Mouse (Mus musculus): Measurements from ENCODE around the gene Rnd2.
"Not testable (repeated sequence)": the region's sequence is repeated elsewhere in the genome, so short reads cannot be mapped to it uniquely, and the experiment has no call there.

Gene Rnd2

DNA sequence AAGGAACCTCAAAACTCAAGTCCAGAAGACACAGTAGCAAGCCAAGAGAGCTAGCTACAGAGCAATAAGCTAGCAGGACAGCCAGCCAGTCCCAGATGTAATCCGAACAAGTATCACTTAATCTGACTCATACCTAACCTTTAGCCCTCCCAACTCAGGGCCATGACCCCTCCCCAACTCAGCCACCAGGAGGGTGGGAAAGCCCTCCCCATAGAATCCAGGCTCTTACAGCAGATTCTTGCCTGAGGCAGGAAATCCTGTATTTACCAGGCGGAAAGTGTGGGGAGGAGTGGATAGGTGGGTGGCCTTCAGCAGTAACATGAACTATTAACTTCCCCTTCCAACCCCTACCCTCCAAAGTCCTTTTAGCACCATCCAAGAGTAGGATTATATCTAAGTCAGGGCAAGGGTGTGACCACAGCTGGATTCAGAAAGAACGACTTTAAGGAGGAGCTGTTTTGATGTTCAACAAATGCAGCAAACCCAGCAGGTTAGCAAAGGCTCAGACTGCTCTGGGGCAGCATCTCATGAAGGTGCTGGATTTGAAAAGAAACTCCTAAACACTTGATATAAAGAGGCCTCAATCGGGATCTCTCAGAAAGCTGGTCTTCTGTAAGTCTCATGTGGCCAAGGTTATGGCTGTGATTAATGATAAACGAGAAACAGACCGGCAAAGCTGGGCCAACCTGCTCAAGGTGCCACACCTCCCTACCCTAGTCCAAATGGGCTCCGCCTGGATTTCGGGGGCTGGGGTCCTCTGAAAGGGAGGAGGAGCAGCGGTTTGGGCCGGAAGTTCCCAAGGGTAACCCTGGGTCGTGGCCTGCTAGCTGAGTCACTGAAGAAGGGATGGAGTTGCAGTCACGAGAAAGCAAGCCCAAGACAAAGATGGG is at the start of gene Rnd2:
Rnd2 (plus strand) TSS at position 789 of the 890 bp plus-strand sequence.
- no peak for DNase-seq (ENCODE audit: low spot score)

DNA sequence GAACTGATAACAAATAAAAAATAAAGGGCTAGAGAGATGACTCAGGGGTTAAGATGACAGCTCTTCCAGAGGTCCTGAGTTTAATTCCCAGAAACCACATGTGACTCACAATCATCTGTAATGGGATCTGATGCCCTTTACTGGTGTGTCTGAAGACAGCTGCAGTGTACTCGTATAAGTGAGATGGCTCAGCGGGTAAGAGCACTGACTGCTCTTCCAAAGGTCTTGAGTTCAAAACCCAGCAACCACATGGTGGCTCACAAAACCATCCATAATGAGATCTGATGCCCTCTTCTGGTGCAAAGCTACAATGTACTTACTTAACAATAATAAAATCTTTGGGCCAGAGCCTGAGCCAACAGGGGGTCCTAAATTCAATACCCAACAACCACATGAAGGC is 49.5 kb upstream of the Rnd2 start:
- no peak for DNase-seq (ENCODE audit: low spot score)

DNA sequence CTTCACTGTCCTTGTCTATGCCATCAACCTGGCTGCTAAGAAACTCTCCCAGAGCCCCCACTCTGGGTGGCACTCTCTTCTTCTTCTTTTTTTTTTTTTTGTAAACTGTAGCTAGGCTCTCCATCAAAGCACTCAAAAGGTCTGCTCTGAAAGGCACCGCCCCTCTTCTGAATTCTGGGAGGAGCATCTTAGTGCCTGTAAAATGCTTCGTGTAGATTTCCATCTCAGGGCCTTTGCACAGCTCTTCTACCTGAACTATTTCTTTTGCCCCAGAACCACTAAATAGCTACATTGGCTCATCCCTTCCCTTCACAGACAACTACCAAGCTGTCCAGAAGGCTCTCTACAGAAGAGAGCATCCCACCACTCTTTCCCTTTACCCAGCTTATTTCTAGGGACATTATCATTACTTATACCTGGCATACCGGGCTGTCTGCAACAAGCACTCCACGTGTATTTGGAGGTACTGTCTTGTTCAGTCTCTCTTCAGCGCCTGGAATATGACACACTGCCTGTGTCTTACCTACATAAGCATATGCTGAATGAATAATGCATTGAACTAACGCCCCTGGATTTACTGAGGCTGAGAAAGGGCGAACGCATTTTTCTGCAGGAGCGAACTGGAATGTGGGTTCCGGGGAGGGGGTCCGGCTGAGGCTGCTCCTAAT is 48.2 kb upstream of the Rnd2 start:
- no peak for DNase-seq (ENCODE audit: low spot score)

DNA sequence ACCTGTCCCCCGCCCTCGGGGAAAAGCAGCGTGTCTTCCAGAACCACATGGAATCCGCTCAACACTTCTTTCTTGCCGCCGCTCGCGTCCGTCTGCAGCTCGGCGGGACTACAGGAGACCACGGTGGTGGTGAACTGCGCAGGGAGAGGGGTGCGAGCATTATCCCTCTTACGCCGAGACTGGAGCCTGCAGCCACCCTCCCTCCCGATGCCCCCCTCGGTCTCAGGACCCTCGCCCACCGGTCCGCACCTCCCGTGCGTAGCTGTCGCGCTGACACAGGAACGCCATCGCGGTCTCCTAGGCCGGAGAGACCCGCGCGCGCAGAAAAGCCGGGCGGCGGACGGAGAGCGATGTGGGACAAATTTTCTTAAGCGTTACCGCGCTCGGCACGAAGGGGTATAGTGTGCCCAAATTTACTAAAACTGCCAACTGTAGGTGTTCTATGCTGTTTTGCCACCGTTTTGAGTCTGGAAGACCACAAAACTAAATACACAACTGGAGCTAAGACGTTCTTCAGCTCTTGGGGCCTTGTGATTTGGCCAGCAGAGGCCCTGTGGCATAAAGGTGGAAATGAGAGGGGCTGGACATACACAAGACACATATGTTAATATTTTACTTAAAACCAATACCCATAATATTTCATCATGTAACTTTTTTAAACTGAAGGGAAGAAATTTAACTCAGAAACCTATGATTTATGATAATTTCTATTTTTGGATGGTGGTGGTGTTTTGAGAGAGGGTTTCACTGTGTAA is 47.5 kb upstream of the Rnd2 start, which contains the start of gene Aarsd1:
Aarsd1 (minus strand) TSS at position 515 of the 755 bp plus-strand sequence.
- peak; percentile 85 for DNase-seq (ENCODE audit: low spot score)

DNA sequence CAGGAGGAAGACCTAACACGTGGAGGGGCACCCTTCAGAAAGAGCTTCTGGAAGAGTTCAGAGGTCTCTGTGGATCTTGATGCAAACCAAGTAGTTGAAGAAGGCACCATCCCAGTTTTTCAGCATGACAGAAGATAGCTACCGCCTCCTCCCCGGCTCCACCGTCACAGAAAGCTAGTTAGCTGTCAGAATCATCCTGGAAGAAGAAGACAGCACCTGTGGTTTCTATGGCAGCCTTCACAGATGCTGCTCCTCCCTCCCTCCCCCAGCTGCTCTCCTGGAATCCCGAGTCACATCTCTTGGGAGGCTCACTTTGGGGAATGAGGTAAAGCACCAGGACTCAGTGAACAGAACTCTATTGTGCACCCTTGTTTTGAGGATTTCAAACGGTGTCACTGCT is 45.8 kb upstream of the Rnd2 start:
- DNase-seq (ENCODE audit: low spot score) = no peak

DNA sequence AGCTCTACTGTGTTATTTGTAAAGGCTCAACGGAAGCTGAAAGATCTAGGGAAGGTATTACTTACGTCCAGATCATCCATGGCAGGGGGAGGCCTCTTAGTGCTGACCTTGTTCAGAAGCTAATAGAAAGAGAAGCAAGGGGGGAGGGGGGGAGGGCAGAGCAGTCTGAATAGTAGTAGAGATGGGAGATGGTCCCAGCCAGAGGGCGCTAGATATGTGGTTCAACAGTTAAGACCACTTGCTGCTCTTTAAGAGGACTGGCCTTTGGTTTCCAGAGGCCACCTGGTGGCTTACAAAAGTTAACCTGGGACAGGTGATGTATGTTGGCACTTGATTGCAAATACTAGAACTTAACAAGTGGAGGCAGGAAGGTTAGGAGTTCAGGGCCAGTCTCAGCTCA is 45.2 kb upstream of the Rnd2 start:
- no peak for DNase-seq (ENCODE audit: low spot score)

DNA sequence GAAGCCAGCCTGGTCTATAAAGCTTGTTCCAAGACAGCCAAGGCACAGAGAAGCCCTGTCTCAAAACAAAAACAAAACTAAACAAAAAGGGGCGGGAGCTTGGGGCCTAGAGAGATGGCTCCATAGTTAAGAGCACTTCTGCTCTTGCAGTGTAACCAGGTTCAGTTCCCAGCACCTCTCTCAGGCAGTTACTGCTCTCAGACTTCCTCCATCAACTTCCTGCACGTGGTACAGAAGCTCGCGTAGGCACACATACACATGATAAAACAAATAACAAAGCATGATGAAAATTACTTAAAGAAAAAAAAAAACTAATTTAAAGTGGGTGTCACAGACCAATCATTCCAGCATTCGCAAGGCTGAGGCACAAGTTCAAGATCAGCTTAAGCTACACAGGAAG is 44.7 kb upstream of the Rnd2 start:
- DNase-seq (ENCODE audit: low spot score) = no peak

DNA sequence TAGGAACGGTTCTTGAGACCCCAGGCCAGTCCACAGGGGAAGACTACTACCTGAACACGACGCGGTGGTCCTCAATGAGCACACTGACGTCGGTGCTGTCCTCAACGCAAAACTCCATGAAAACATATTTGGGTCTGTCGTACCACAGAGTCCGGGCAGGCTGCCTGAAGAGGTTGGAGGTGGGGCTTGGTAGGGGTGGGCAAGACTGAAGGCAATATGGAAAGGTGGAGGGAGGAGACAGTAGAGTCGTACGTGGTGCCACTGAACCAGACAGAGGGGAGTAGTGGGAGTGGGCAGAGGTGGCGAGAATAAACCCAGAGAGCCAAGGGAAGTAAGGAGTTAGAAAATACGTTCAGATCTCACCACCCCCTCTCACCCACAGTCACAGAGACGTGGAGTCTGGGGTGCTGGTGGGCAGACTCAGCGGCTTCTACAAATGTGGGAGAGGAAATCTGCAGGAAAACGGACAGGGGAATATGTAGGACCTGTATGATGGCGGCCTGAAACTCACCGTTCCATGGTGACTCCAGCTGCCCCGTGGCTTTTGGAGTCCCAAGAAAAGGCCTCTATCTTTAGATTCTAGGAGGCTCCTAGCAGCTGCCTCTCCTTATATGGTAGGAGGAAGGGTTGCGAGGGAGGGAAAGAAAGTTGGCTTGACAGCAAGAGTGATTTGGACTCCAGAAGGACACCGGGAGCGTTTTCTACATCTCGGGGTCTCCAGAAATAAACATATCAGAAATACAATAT is 40.5 kb upstream of the Rnd2 start, which contains the start of gene Gm27029:
Gm27029 (minus strand) TSS at position 692 of the 747 bp plus-strand sequence.
- peak; percentile 19 for DNase-seq (ENCODE audit: low spot score)

DNA sequence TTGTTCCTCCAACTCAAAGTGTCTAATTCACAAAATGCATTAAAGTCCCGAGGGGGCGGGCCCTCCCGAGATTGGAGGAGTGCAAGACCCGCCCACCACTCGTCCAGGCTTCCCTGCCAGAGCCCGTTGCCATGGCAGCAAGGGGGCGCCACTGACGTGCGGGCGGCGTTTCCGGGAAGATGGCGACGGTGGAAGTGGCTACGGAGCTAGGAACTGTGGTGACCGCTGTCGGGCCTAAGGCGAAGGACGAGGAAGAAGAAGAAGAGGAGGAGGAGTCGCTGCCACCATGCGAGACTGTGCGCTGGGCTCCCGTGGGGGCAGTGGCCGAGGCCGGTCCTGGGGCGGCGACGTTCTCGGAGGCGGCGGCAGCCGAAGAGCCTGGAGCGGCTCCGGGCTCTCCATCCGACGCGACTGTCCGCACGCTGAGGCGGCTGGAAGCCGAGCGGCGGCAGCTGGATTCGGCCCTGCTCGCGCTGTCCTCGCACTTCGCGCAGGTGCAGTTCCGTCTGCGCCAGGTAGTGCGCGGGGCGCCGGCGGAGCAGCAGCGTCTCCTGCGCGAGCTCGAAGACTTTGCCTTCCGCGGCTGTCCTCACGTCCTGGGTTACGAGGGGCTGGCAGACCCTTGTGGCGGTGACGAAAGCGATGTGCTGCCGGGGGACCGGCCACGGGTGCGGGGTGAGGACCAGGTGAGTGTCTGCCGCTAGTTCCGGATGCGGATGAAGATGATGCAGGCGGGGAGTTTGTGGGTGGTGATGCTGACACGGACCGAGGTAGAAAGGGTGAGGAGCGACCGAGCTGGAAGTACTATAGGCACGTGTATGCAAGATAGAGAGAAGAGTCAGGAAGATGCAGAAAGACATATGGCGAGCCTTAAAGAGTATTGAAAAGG is 39.6 kb upstream of the Rnd2 start, which contains the start of the genes Rundc1 and Ptges3l:
Rundc1 (plus strand) TSS at position 161 of the 889 bp plus-strand sequence.
Ptges3l (minus strand) TSS at position 409 of the 889 bp plus-strand sequence.
- peak; percentile 97 for DNase-seq (ENCODE audit: low spot score)

DNA sequence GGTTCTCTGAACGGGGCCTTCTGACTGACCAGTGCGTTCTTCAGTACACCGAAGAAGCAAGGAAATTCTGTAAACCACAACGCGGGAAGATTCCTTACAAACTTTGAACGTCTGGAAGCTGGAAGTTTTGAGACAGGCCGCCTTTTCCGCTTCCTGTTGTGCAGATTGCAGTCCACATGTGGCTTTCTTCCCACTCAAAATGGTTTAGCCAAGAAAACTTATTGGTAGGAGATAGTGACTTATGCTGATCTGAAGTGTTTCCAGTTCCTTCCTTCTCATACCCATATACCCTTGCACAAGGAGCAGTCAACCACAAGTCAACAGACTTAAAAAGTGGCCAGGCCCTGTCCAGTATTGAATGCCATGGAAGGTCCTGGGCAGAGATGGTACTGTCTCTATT is 38.6 kb upstream of the Rnd2 start:
- DNase-seq (ENCODE audit: low spot score) = no peak

DNA sequence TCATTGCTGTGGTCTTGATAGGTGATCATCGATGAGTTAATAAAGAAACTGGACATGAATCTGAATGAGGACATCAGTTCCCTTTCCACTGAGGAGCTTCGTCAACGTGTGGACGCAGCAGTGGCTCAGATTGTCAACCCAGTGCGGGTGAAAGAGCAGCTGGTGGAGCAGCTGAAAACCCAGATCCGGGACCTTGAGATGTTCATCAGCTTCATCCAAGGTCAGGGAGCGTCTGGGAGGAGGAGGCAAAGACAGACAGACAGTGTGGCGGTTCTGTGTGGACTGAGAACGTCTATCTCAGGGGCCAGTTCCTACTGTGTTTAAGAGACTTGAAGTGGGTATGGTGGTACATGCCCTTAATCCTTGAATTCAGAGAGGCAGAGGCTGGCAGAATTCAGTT is 33.5 kb upstream of the Rnd2 start:
- no peak for DNase-seq (ENCODE audit: low spot score)

DNA sequence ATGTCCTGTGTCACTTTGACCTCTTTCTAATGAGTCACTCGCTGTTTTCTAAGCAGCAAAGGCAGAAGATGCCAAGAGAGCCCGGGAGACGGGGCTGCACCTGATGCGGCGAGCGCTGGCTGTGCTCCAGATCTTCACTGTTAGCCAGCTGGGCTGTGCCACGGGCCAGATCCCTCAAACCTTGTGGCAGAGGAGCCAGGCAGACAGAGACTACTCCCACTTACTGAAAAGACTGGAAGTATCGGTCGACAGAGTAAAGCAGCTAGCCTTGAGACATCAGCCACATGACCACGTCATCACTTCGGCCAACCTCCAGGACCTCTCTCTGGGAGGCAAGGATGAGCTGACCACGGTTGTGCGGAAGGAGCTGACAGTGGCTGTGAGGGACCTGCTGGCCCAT is 31.4 kb upstream of the Rnd2 start:
- DNase-seq (ENCODE audit: low spot score) = no peak

DNA sequence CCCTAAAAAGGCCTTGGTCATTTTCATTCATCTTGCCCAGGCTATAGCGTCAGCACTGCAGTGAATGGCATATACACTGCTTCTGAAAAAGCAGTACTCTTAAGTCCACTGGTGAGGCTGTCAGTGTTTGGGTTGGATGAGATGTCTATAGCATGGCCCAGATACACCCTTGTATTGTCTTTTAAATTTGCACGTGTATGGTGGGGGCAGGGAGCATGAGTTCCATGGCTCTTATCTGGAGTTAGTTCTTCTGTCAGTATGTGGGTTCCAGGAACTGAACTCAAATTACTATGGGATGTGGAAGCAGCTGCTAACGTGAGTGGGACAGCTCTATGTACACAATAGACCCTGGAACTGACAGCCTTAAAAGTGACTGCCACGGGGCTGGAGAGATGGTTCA is 29.0 kb upstream of the Rnd2 start:
- DNase-seq (ENCODE audit: low spot score) = no peak

DNA sequence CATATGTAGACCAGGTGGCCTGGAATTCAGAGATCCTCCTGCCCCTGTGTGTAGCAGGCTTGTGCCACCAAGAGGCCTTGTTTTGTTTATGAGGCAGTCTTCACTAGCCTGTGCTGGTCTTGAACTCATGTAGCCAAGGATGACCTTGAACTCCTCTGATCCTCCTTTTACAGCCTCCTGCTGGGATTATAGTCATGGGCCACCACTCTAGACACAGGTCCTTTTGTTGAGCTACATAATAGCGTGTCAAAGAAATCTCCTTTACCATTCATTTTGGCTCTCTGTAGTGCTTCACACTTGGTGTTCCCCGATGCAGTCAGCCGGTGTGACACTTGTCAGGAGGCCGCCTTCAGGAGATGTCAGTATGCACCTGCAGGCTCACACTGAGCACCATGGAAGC is 27.9 kb upstream of the Rnd2 start:
- no peak for DNase-seq (ENCODE audit: low spot score)

DNA sequence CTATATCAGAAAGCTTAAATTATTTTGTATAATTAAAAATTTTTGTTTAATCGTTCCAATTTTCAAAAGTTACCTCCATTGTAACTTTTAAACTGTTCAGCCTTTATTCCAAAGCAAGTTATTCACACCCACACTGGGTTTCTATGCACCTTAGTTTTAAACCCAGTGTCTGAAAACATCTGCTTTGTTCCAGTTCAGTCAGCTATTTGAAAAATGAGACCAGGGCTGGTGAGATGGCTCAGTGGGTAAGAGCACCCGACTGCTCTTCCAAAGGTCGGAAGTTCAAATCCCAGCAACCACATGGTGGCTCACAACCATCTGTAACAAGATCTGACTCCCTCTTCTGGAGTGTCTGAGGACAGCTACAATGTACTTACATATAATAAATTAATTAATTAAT is 26.8 kb upstream of the Rnd2 start:
- not testable (repeated sequence) for DNase-seq (ENCODE audit: low spot score)

DNA sequence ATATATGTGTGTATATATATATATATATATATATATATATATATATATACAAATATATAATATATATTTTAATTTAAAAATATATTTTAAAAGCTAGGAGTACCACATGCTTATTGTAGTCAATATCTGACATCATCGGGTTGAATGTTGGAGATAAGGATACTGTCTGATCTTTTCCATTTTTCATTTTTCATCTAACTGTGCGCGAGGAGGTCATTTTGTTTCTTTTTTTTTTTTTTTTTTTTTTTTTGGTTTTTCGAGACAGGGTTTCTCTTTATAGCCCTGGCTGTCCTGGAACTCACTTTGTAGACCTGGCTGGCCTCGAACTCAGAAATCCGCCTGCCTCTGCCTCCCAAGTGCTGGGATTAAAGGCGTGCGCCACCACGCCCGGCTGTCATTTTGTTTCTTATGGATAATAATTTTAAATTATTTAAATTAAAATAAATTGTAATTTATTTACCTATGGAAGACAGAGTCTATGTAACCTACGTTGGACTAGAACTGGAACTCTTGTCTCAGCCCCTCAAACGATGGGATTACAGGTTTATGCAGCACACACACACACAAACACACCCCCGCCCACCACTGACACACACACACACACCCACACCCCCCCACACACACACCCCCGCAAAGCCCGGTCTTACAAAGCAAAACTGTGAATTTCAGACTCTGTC is 23.2 kb upstream of the Rnd2 start:
- not testable (repeated sequence) for DNase-seq (ENCODE audit: low spot score)

DNA sequence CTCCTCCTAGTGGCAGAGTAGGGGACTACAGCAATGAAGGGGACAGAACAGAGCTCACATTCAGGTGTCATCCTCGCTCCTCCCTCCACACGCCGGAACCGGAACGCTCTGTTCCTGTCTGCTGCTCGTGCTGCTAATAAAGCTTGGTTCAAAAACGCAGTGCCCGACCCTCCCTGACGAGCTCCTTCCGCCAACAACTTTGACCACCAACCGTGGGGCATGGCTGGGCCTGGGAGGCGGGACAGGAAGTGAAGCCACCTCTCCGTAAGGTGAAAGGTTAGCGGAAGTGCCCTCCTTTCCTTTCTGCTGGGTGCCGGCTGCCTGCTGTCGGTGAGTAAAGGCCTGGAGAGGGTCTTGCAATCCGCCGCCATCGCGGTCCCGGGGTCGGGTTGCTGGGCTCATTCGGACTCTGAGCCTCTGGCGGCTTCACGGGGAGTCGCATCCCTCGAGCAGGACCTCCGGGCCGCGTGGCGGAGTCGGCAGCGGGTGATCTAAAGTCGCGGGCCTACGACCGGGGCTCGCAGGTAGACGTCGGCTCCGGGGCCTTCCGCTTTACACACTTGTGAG is 22.6 kb upstream of the Rnd2 start, which contains the start of gene Rpl27:
Rpl27 (plus strand) TSS at position 172 of the 567 bp plus-strand sequence.
- DNase-seq (ENCODE audit: low spot score) = peak; percentile 88

DNA sequence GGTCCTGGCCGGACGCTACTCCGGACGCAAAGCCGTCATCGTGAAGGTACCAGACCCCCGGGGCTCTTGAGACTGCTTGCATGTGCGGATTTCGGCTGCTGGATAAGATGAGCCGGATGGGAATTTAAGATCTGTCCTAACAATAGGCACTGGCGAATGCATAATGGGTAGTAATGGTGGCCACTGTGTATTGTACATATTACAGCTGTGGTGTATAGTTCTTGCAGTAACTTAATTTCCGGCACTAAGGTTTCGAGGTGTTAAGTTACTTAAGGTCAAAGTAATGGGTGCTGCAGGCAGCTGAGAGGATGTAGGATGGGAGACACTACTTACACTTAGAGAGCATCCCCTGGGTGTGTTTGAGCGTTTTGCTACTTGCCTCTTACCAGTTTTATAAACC is 22.0 kb upstream of the Rnd2 start:
- no peak for DNase-seq (ENCODE audit: low spot score)

DNA sequence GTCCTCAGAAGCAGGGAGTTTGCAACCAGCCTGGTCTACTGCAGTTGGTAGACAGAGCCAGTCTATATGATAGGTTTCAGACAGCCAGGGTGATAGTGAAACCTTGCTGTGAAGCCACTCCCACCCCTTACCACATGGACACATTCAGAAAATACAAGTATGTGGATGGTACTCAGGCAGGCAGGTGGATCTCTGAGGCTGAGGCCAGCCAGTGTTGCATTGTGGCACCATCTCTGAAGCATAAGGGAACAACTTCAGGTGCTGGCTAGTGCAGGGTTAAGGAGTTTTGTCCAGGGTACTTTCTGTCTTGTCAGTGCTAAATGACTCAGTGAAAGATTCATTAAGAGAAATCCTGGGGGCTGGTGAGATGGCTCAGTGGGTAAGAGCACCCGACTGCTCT is 18.5 kb upstream of the Rnd2 start:
- DNase-seq (ENCODE audit: low spot score) = no peak

DNA sequence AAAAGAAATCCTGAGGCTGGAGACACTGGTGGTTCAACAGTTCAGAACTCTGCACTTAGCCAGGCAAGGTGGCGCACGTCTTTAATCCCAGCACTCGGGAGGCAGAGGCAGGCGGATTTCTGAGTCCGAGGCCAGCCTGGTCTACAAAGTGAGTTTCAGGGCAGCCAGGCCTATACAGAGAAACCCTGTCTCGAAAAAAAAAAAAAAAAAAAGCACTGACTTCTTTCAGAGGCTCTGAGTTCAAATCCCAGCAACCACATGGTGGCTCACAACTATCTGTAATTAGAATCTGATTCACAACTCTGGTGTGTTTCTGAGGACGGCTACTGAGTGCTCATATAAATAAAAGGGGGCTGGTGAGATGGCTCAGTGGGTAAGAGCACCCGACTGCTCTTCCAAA is 17.9 kb upstream of the Rnd2 start:
- not testable (repeated sequence) for DNase-seq (ENCODE audit: low spot score)
